Mouse (Mus musculus): ENCODE measurements around the gene Krr1. TPM values are rescaled to one million over a fixed set of nuclear protein-coding genes. Genes with fewer than 3 reads are reported as not detected.

Gene Krr1
- 51.7 and 64.1 TPM in 2 replicates for polyA plus RNA-seq (2014; fragmentation: Nextera tagmentation; extraction: Ambion mirVana)

DNA sequence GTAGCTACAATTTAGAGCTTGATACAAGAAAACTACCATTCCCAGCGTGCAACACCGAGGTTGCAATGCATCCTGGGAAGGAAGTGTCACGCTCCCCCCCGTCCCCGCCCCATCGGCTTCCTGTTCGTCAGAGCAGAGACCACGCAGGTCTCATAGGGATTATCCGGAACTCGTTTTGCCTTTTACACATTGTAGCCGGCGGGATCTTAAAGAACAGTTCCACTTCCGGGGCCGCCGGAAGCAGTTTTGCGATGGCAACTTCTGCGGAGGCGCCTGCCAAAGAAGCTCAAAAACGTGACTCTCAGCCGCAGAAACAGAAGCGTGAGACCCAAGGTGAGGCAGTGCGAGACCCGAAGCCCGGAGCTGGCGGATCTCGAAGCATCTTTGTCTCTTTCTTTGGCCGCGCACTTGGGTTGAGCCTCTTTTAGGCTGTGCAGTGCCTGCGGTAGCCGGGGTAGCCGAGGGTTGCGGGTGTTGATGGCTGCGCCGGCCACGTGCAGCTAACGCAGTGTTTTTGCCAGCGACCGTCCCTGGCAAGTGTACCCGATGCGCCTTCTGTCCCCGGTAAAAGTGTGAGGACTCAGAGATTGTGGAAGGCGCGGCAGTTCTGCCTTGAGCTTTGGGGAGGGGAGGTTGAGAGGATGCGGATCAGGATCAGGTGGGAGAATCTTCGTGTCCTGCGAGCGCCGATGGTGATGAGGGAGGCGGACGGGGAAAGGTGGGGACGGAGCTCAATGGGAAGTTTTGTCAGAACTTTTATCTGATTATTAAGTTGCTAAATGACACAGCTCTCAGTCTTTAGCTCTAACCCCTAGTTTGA lies at the start of gene Krr1:
Gene Krr1 (plus strand): TSS at position 123 of the 820 bp plus-strand sequence.
- Histone ChIP-seq H3K9me3 (ENCODE audit: control insufficient read depth, low read length) (no peaks in the 10 kb centered on the region), H3K27me3 (ENCODE audit: control insufficient read depth, insufficient read depth, low read length) (no peaks in the 10 kb centered on the region), H3K4me3 (ENCODE audit: low read length) (peak within 1 kb of the TSS; percentile 74), H3K4me1 (ENCODE audit: control insufficient read depth, insufficient read depth, low read length) (peaks cover 6% of the 10 kb centered on the region; the same call in 1 of the 2 replicates), H3K9ac (ENCODE audit: low read depth, low read length) (peak within 1 kb of the TSS; percentile 75), H3K36me3 (ENCODE audit: control insufficient read depth, insufficient read depth, low read length) (peaks cover 16% of the 10 kb centered on the region; the same call in 1 of the 2 replicates), H3K27ac (ENCODE audit: low read depth, low read length) (no peak within 1 kb of the TSS), H3K4me2 (replicated peaks; ENCODE audit: low read depth, low read length) (peak within 1 kb of the TSS; percentile 71)
- WGBS, result under 1% methylated on average over 51 of the region's 51 CpGs
- peak; percentile 98 for ATAC-seq (ENCODE audit: low FRiP score, low TSS enrichment)

DNA sequence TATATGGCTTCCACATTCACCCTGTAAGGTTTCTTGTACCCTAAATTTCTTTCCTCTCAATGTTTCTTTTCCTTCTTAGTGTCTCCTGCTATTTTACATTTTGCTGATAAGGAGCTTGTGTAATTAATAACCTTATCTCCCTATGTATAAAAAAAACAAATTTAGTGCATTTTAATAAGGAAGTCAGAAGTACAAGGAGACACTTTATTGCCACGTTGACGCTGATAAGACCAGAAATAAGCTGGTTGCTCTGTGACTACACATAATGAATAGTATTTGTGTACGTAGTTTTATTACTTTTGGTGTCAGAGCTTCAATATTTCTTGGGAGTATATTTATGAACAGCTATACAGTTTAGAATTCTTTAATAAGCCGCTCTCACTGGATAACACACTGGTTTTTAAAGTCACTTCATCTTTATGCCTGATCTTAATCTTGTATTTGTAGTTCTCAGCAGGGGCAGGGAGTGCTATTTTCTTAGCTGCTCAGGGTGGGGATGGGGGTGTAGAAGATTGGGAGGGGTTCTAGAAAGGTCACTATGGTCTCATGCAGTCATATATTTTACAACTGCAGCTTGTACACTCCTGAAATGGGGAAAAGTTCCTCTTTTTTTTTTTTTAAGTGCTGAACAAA lies 48.8 kb upstream of the Krr1 start:
- Histone ChIP-seq H3K27ac (ENCODE audit: low read depth, low read length) (no peak overlapping the region), H3K27me3 (ENCODE audit: control insufficient read depth, insufficient read depth, low read length) (no peaks in the 10 kb centered on the region), H3K9ac (ENCODE audit: low read depth, low read length) (no peak overlapping the region), H3K4me1 (ENCODE audit: control insufficient read depth, insufficient read depth, low read length) (peaks cover 22% of the 10 kb centered on the region), H3K4me3 (ENCODE audit: low read length) (no peak overlapping the region), H3K9me3 (ENCODE audit: control insufficient read depth, low read length) (no peaks in the 10 kb centered on the region), H3K36me3 (ENCODE audit: control insufficient read depth, insufficient read depth, low read length) (no peaks in the 10 kb centered on the region), H3K4me2 (replicated peaks; ENCODE audit: low read depth, low read length) (no peak overlapping the region)
- ATAC-seq (ENCODE audit: low FRiP score, low TSS enrichment), result peak; percentile 79
- WGBS, result 26% methylated on average over 4 of the region's 4 CpGs

DNA sequence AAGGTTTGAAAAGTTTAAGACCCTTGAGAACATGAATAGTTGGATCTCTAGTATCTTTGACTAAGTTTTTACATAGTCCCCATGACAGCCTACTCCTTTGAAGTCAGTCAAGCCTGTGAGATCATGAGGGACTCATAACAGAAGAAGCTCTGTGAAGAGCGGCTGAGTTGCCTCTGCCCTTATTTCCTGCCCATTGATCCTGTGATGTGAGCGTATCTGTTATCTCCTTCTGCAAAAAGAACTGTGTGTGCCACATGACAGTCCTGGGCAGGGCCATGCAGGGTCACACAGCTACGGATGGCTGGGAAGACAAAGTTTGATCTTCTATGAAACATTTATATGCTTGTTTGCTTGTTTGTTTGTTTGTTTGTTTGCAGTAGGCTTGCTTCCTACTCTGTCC lies 48.3 kb upstream of the Krr1 start:
- no peak overlapping the region for H3K4me3 ChIP-seq (ENCODE audit: low read length)
- WGBS, result 21% methylated on average over 3 of the region's 3 CpGs
- ATAC-seq (ENCODE audit: low FRiP score, low TSS enrichment), result 0 out of 2 replicates have a peak, but pooled peaks have one; percentile 8
- no peaks in the 10 kb centered on the region for H3K9me3 ChIP-seq (ENCODE audit: control insufficient read depth, low read length)
- no peaks in the 10 kb centered on the region for H3K27me3 ChIP-seq (ENCODE audit: control insufficient read depth, insufficient read depth, low read length)
- no peaks in the 10 kb centered on the region for H3K36me3 ChIP-seq (ENCODE audit: control insufficient read depth, insufficient read depth, low read length)
- no peak overlapping the region for H3K4me2 ChIP-seq (replicated peaks; ENCODE audit: low read depth, low read length)
- H3K9ac ChIP-seq (ENCODE audit: low read depth, low read length), result no peak overlapping the region
- peaks cover 22% of the 10 kb centered on the region for H3K4me1 ChIP-seq (ENCODE audit: control insufficient read depth, insufficient read depth, low read length)
- H3K27ac ChIP-seq (ENCODE audit: low read depth, low read length), result no peak overlapping the region

DNA sequence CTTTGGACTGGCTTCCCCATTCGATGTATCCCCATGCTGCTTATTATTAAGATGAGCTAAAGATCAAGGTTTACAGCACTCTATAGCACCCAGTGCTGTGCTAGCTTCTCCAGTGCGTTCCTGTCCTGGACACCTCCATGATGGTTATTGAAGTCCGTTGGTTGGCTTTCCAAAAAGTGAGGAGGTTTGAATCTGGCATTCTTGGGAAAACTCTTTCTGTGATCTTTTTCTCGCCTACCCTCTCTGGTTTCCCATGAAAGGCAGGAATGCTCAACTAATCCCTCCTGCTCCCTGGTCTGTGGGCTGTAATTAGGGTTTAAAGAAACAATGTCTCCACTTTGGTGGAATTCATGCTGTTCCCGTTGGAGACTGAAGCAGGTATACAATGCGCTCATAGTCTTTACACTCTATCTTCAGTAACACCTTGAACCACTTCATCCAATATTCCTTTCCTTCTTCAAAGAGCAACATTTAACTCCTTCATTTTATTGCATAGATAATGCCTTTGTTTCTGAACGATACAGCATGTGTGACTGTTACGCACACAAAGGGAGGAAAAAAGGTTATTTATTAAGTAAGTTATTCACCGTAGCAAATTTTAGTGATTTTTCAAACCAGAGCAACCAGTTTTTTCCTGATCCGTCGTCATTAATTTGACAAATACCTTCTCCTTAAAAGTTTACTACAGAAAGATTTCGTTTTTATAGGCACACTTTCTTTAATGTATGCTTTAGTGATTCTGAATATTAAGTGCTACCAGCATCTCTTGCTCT lies 47.6 kb upstream of the Krr1 start:
- Histone ChIP-seq H3K27ac (ENCODE audit: low read depth, low read length) (peak overlapping the region; percentile 55; the same call in 1 of the 2 replicates), H3K36me3 (ENCODE audit: control insufficient read depth, insufficient read depth, low read length) (no peaks in the 10 kb centered on the region), H3K9ac (ENCODE audit: low read depth, low read length) (no peak overlapping the region), H3K4me3 (ENCODE audit: low read length) (no peak overlapping the region), H3K27me3 (ENCODE audit: control insufficient read depth, insufficient read depth, low read length) (no peaks in the 10 kb centered on the region), H3K9me3 (ENCODE audit: control insufficient read depth, low read length) (no peaks in the 10 kb centered on the region), H3K4me2 (replicated peaks; ENCODE audit: low read depth, low read length) (0 out of 2 replicates have a peak overlapping the region, but pooled peaks have one; percentile 12), H3K4me1 (ENCODE audit: control insufficient read depth, insufficient read depth, low read length) (peaks cover 22% of the 10 kb centered on the region)
- no peak for ATAC-seq (ENCODE audit: low FRiP score, low TSS enrichment)
- 37% methylated on average over 12 of the region's 12 CpGs for WGBS

DNA sequence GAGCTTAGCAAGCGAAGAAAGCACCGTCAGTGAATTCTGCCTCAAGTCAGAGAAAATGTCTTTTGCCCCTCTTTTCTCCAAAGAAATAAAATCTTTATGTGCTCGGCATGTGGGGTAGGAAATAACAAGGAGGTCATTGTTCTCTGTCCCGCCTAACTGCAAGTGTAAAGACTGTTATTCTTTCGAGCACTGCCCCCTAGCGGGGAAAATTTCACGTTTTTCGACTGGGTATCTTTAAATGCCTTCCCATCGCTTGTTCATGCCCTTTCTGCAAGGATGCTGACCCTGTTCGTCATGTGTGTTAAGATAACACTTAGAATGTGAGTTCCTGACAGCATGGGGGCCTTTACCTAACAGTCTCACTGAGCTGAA lies 47.0 kb upstream of the Krr1 start:
- no peak overlapping the region for H3K27ac ChIP-seq (ENCODE audit: low read depth, low read length)
- ATAC-seq (ENCODE audit: low FRiP score, low TSS enrichment), result 0 out of 2 replicates have a peak, but pooled peaks have one; percentile 58
- WGBS, result 2% methylated on average over 10 of the region's 10 CpGs
- no peaks in the 10 kb centered on the region for H3K9me3 ChIP-seq (ENCODE audit: control insufficient read depth, low read length)
- H3K27me3 ChIP-seq (ENCODE audit: control insufficient read depth, insufficient read depth, low read length), result no peaks in the 10 kb centered on the region
- H3K9ac ChIP-seq (ENCODE audit: low read depth, low read length), result no peak overlapping the region
- H3K36me3 ChIP-seq (ENCODE audit: control insufficient read depth, insufficient read depth, low read length), result no peaks in the 10 kb centered on the region
- 0 out of 2 replicates have a peak overlapping the region, but pooled peaks have one; percentile 12 for H3K4me2 ChIP-seq (replicated peaks; ENCODE audit: low read depth, low read length)
- no peak overlapping the region for H3K4me3 ChIP-seq (ENCODE audit: low read length)
- H3K4me1 ChIP-seq (ENCODE audit: control insufficient read depth, insufficient read depth, low read length), result peaks cover 22% of the 10 kb centered on the region

DNA sequence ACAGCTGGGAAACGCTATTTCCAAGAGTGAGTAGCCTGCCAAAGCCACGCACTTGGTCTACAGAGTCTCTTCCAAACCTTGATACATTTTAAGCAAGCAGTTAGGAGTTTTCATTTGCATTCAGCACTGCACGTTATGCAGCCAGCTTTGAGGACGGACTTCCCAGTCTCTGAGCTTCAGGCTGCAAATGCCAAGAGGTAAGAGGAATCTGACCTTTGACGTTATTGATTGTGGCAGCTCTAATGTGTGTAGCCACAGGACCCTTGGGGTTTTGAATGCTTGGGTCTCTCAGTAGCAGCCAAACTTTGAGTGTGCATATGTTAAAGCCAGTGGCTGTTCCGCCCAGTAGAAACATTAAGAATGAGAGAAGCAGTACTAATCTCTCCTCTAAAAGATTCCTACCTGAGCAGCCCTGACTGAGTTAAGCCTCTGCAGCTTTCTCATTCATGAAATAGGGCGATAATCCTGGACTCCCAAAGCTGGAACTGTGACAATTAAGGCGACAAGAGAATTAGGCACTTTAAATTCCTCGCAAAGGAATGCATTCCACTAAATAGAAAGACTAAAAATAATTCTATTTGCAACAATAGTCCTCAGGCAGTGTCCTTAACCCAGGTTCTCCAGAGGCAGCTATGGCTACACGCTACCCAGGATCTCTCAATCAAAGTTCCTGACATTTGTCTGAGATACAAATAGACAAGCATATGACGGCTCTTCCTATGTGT lies 39.7 kb upstream of the Krr1 start:
- H3K9me3 ChIP-seq (ENCODE audit: control insufficient read depth, low read length), result no peaks in the 10 kb centered on the region
- no peak overlapping the region for H3K4me2 ChIP-seq (replicated peaks; ENCODE audit: low read depth, low read length)
- no peak for ATAC-seq (ENCODE audit: low FRiP score, low TSS enrichment)
- no peak overlapping the region for H3K27ac ChIP-seq (ENCODE audit: low read depth, low read length)
- H3K4me1 ChIP-seq (ENCODE audit: control insufficient read depth, insufficient read depth, low read length), result peaks cover 7% of the 10 kb centered on the region
- no peaks in the 10 kb centered on the region for H3K36me3 ChIP-seq (ENCODE audit: control insufficient read depth, insufficient read depth, low read length)
- H3K4me3 ChIP-seq (ENCODE audit: low read length), result no peak overlapping the region
- 71% methylated on average over 11 of the region's 11 CpGs for WGBS
- H3K9ac ChIP-seq (ENCODE audit: low read depth, low read length), result no peak overlapping the region
- H3K27me3 ChIP-seq (ENCODE audit: control insufficient read depth, insufficient read depth, low read length), result no peaks in the 10 kb centered on the region

DNA sequence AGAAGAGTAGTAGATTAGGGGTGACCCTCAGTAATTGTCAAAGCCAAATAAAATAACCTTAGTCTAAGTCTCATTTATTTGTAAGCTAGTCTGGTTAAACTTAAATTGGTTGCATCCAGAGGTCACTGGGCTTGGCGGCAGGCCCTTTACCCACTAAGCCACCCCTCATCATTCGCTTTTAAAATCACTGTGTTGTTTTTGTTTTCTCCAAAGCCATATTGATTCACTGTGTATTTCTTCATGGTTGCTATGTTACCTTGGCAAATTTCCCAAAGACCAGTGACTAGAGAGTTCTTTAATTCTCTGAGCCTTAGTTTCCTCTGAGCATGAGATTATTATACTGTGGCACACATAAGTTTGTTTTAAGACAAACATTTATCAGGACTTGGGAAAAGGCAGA lies 37.3 kb upstream of the Krr1 start:
- WGBS, result 81% methylated on average over 2 of the region's 2 CpGs
- H3K4me3 ChIP-seq (ENCODE audit: low read length), result no peak overlapping the region
- H3K27me3 ChIP-seq (ENCODE audit: control insufficient read depth, insufficient read depth, low read length), result no peaks in the 10 kb centered on the region
- no peak overlapping the region for H3K27ac ChIP-seq (ENCODE audit: low read depth, low read length)
- peaks cover 7% of the 10 kb centered on the region for H3K4me1 ChIP-seq (ENCODE audit: control insufficient read depth, insufficient read depth, low read length)
- H3K9ac ChIP-seq (ENCODE audit: low read depth, low read length), result no peak overlapping the region
- ATAC-seq (ENCODE audit: low FRiP score, low TSS enrichment), result no peak
- H3K9me3 ChIP-seq (ENCODE audit: control insufficient read depth, low read length), result no peaks in the 10 kb centered on the region
- no peak overlapping the region for H3K4me2 ChIP-seq (replicated peaks; ENCODE audit: low read depth, low read length)
- no peaks in the 10 kb centered on the region for H3K36me3 ChIP-seq (ENCODE audit: control insufficient read depth, insufficient read depth, low read length)

DNA sequence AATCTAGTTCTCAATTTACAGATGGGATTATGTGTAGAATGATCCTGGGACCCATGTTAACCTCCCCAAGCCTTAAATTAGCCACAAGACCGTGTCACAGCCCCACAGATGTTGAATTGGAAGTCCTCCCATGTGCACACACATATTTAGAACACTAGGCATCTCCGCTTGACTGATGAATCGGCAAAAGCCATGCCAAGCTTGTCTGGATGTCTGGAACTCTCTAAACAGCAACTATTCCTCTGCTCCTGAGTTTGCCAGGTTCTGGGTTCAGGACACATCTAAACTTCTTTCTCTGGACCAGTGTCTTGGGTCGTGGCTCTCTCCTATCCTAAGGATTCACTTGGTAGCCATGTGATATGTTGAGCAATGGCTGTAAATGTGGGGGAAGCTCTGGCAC lies 36.4 kb upstream of the Krr1 start:
- no peak for ATAC-seq (ENCODE audit: low FRiP score, low TSS enrichment)
- H3K4me3 ChIP-seq (ENCODE audit: low read length), result no peak overlapping the region
- H3K4me1 ChIP-seq (ENCODE audit: control insufficient read depth, insufficient read depth, low read length), result peaks cover 7% of the 10 kb centered on the region
- 80% methylated on average over 4 of the region's 4 CpGs for whole genome bisulfite sequencing
- no peaks in the 10 kb centered on the region for H3K36me3 ChIP-seq (ENCODE audit: control insufficient read depth, insufficient read depth, low read length)
- no peak overlapping the region for H3K4me2 ChIP-seq (replicated peaks; ENCODE audit: low read depth, low read length)
- H3K27me3 ChIP-seq (ENCODE audit: control insufficient read depth, insufficient read depth, low read length), result no peaks in the 10 kb centered on the region
- no peaks in the 10 kb centered on the region for H3K9me3 ChIP-seq (ENCODE audit: control insufficient read depth, low read length)
- no peak overlapping the region for H3K9ac ChIP-seq (ENCODE audit: low read depth, low read length)
- H3K27ac ChIP-seq (ENCODE audit: low read depth, low read length), result no peak overlapping the region
